Mouse (Mus musculus) limb, embryonic 11.5 days (tissue): Measurements from ENCODE around the gene Hus1. TPM values are rescaled to one million over a fixed set of nuclear protein-coding genes. Genes with fewer than 3 reads are reported as not detected.

ENCODE experiments used
- ATAC-seq: fragments of 200-750 bp; cut with Nextera tagmentation; 2 replicates; pipeline ENCODE4 v1.8.0; 2017; ENCODE audit warnings: low read depth; ENCODE audit not compliant: insufficient number of reproducible peaks, low FRiP score, low TSS enrichment
- DNase-seq: peaks from one replicate; pipeline ENCODE4 v3.0.0-alpha.2; 2015; ENCODE audit warnings: low spot score
- H3K27ac ChIP-seq: fragments of 300-500 bp; sonication (generic); replicated peaks from 2 replicates; pipeline ENCODE4 v1.5.1; 2014; ENCODE audit warnings: low read depth, mild to moderate bottlenecking, low read length
- H3K27me3 ChIP-seq: fragments of 300-500 bp; sonication (generic); 2 replicates; pipeline ENCODE4 v1.6.1; 2014; ENCODE audit warnings: mild to moderate bottlenecking, low read length, mixed read lengths; ENCODE audit not compliant: control insufficient read depth, insufficient read depth
- H3K36me3 ChIP-seq: fragments of 300-500 bp; sonication (generic); 2 replicates; pipeline ENCODE4 v1.6.1; 2014; ENCODE audit warnings: mild to moderate bottlenecking, low read length, moderate library complexity, mixed read lengths; ENCODE audit not compliant: control insufficient read depth, insufficient read depth
- H3K4me1 ChIP-seq: fragments of 300-500 bp; sonication (generic); 2 replicates; pipeline ENCODE4 v1.6.1; 2014; ENCODE audit warnings: low read length, mixed read lengths; ENCODE audit not compliant: control insufficient read depth, insufficient read depth
- H3K4me2 ChIP-seq: fragments of 300-500 bp; sonication (generic); 2 replicates; pipeline ENCODE4 v1.6.1; 2014; ENCODE audit warnings: low read depth, mild to moderate bottlenecking, moderate library complexity; ENCODE audit not compliant: severe bottlenecking
- H3K4me3 ChIP-seq: fragments of 300-500 bp; sonication (generic); 2 replicates; pipeline ENCODE4 v1.5.1; 2014; ENCODE audit warnings: low read depth, low read length
- H3K9ac ChIP-seq: fragments of 300-500 bp; sonication (generic); 2 replicates; pipeline ENCODE4 v1.6.1; 2014; ENCODE audit warnings: mild to moderate bottlenecking, low read length
- H3K9me3 ChIP-seq: fragments of 300-500 bp; sonication (generic); 2 replicates; pipeline ENCODE4 v1.6.1; 2016; ENCODE audit warnings: low read length; ENCODE audit not compliant: control insufficient read depth
- WGBS: fragments of 180-500 bp; shearing (Covaris S2); extraction: QIAGEN DNeasy Blood & Tissue Kit; methylation state at CpG from one replicate; pipeline ENCODE4 v1.1.7; 2014; 5-methylcytosine and 5-hydroxymethylcytosine counted together
- polyA plus RNA-seq: library from polyadenylated mRNA; unstranded; fragments of >200 nt; fragmentation: Nextera tagmentation; extraction: Ambion mirVana; gene quantifications from 2 replicates; pipeline ENCODE4 v1.2.1, GENCODE M21; 2014

Gene Hus1
- polyA plus RNA-seq, 1 experiment from 2014 or later, result 23.0 TPM

DNA sequence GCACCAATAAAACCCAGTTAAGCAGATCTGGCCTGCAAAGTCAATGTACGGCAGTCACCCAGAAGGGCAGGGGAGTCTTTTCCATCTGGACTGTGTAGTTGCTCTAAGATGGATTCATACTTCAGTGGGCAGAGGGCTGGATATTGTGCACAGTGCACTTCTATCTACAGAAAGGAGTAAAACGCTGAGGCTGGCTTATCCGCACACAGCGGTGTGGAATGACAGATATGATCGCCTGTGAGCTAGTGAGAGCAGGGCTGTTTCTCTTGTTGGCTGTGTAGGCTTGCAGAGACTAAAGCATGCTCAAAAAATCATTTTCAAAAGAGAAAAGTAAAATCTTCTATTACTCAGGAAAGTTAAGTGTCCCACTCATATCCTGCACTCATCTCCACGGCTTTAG lies 38.9 kb downstream of the Hus1 start:
- Histone ChIP-seq H3K4me1 (no peaks in the 10 kb centered on the region), H3K27me3 (no peaks in the 10 kb centered on the region), H3K9ac (no peak overlapping the region), H3K27ac (no peak overlapping the region), H3K36me3 (no peaks in the 10 kb centered on the region), H3K4me3 (no peak overlapping the region), H3K9me3 (no peaks in the 10 kb centered on the region), H3K4me2 (no peak overlapping the region)
- 92% methylated on average over 6 of the region's 6 CpGs for WGBS
- DNase-seq (no peak), ATAC-seq (no peak)

DNA sequence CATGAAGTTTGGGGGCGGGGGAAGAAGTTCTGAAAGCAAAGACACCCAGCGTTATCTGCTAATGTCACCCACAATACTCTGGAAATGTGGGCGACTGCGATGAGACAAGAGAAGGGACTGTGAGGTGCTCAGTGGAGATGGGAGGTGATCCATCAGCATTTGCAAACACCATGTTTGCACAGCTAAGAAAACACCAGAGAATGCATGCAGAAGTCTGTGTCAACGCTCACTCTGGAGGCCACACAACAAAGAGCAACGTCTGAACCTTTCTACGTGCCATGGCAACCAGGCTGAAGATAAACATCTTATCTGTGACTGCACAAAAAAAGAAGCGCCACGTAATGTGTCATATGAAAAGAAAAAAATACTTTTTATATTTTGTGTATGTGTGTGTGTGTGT lies 40.5 kb downstream of the Hus1 start:
- ATAC-seq, result no peak
- no peaks in the 10 kb centered on the region for H3K9me3 ChIP-seq
- DNase-seq, result no peak
- H3K4me3 ChIP-seq, result no peak overlapping the region
- H3K27me3 ChIP-seq, result no peaks in the 10 kb centered on the region
- H3K36me3 ChIP-seq, result no peaks in the 10 kb centered on the region
- H3K4me2 ChIP-seq, result no peak overlapping the region
- H3K27ac ChIP-seq, result no peak overlapping the region
- 81% methylated on average over 9 of the region's 9 CpGs for WGBS
- no peak overlapping the region for H3K9ac ChIP-seq
- no peaks in the 10 kb centered on the region for H3K4me1 ChIP-seq

DNA sequence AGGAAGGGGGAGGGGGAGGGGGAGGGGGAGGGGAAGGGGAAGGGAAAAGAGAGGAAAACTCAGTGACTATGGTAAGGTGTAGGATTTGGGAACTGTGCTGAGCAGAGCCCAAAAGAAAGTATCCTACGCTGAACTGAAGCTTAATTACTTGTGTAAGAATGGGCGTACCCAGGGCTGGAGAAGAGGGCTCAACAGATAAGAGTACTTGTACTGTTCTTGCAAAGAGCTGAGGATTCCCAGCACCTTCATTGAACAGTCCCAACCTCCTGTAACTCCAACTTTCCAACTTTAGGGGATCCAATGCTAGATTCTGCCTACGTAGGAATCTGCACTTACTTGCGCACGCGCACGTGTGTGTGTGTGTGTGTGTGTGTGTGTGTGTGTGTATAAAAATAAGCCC lies 42.9 kb downstream of the Hus1 start:
- ATAC-seq (no peak), DNase-seq (no peak)
- H3K9me3 ChIP-seq, result no peaks in the 10 kb centered on the region
- H3K4me2 ChIP-seq, result no peak overlapping the region
- no peaks in the 10 kb centered on the region for H3K27me3 ChIP-seq
- H3K36me3 ChIP-seq, result no peaks in the 10 kb centered on the region
- WGBS, result 91% methylated on average over 7 of the region's 7 CpGs
- no peak overlapping the region for H3K9ac ChIP-seq
- H3K4me3 ChIP-seq, result no peak overlapping the region
- H3K4me1 ChIP-seq, result no peaks in the 10 kb centered on the region
- H3K27ac ChIP-seq, result no peak overlapping the region

- DNase-seq (peak; percentile 33), ATAC-seq (peak; percentile 45; the same call in 1 of the 2 replicates)
- Histone ChIP-seq H3K4me2 (no peak overlapping the region), H3K4me1 (no peaks in the 10 kb centered on the region), H3K27me3 (no peaks in the 10 kb centered on the region), H3K9me3 (no peaks in the 10 kb centered on the region), H3K27ac (0 out of 2 replicates have a peak overlapping the region, but pooled peaks have one; percentile 45), H3K36me3 (no peaks in the 10 kb centered on the region), H3K9ac (no peak overlapping the region), H3K4me3 (no peak overlapping the region)
- 62% methylated on average over 10 of the region's 10 CpGs for WGBS
Measured at GRCm38 (mm10) chr11:8958572-8958971, 52.4 kb downstream of the Hus1 start.

- Histone ChIP-seq H3K9ac (no peak overlapping the region), H3K4me1 (no peaks in the 10 kb centered on the region), H3K4me3 (no peak overlapping the region), H3K9me3 (no peaks in the 10 kb centered on the region), H3K27me3 (no peaks in the 10 kb centered on the region), H3K27ac (peak overlapping the region; percentile 64; the same call in 1 of the 2 replicates), H3K36me3 (no peaks in the 10 kb centered on the region), H3K4me2 (no peak overlapping the region)
- 40% methylated on average over 4 of the region's 4 CpGs for WGBS
- DNase-seq, result no peak
- peak; percentile 50; the same call in 1 of the 2 replicates for ATAC-seq
Measured at GRCm38 (mm10) chr11:8958108-8958507, 52.9 kb downstream of the Hus1 start.

DNA sequence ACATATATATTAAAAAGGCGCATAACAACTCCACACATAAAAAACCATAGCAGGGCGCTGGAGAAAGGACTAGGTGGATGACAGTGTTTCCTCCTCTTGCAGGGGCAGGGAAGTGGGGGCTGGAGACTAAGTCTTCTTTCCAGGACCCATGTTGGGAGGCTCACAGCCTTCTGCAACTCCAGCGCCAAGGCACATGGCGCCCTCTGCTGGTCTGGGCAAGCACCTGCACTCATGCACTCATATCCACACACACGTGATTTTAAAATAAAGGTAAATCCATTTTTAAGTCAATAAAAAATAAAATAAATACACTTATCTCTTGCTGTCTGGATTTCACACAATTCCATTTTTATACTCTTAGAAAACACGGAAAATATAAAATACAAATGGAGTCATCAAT lies 54.0 kb downstream of the Hus1 start:
- Histone ChIP-seq H3K4me1 (no peaks in the 10 kb centered on the region), H3K4me3 (no peak overlapping the region), H3K9me3 (no peaks in the 10 kb centered on the region), H3K27ac (no peak overlapping the region), H3K4me2 (no peak overlapping the region), H3K36me3 (no peaks in the 10 kb centered on the region), H3K9ac (no peak overlapping the region), H3K27me3 (no peaks in the 10 kb centered on the region)
- 68% methylated on average over 6 of the region's 6 CpGs for WGBS
- DNase-seq, result peak; percentile 32
- ATAC-seq, result no peak

DNA sequence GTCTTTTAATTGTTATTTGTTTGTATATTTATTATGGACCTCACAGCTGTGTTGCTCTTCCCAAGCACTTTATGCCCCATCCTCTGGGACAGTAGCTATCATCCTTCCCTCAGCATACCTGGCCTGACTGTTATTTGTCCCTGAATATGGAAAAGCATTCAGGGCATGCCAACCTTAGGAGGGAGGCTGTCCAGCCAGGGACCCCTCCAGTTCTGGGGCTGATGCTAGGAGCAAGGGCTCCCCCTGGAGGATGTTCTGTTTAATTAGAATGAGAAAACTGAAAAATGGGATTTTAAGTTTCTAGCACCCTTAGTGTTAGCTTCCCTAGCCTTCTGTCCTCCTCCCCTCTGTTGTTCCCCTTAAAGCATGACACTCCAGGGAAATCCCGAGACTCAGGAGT lies 55.3 kb downstream of the Hus1 start:
- H3K4me3 ChIP-seq, result no peak overlapping the region
- H3K9ac ChIP-seq, result no peak overlapping the region
- no peaks in the 10 kb centered on the region for H3K36me3 ChIP-seq
- no peaks in the 10 kb centered on the region for H3K4me1 ChIP-seq
- ATAC-seq, result peak; percentile 69; the same call in 1 of the 2 replicates
- no peaks in the 10 kb centered on the region for H3K9me3 ChIP-seq
- WGBS, result 12% methylated on average over 1 of the region's 1 CpGs
- no peak overlapping the region for H3K27ac ChIP-seq
- H3K27me3 ChIP-seq, result no peaks in the 10 kb centered on the region
- peak; percentile 71 for DNase-seq
- H3K4me2 ChIP-seq, result no peak overlapping the region

DNA sequence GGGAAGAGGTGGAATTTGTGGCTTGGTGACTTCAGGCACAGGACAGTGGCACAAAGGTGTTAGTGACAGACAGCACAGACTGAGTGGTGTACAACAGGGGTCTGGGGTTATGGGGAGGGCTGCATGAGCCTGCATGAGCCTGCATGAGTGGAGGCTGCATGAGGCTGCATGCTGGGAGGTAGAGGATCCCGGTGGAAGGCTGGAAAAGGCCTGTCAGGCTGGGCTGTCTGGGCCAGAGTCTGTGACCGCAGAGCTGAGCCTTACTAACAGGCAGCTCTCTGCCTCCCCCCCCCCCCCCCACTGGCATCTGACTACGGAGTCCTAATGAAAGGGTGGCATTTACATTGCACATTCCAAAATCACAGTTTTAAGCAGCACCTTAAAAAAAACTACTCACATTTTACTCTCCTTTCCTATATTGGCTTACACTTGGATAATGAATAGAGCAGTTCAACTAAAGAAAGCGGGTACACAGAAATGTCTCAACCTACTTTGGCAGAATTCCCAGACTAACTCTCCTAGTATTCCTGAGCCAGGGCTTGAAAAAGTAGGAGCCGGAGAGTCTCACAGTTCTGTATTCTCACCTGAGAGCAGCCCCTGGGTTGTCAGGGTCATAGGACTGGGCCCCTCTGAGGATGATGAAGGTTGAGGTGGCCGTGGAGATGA lies 61.1 kb downstream of the Hus1 start:
- H3K27ac ChIP-seq, result no peak overlapping the region
- H3K27me3 ChIP-seq, result no peaks in the 10 kb centered on the region
- H3K9ac ChIP-seq, result no peak overlapping the region
- ATAC-seq, result peak; percentile 49
- WGBS, result 82% methylated on average over 6 of the region's 6 CpGs
- no peaks in the 10 kb centered on the region for H3K4me1 ChIP-seq
- H3K4me2 ChIP-seq, result no peak overlapping the region
- no peak overlapping the region for H3K4me3 ChIP-seq
- H3K9me3 ChIP-seq, result no peaks in the 10 kb centered on the region
- no peak for DNase-seq
- H3K36me3 ChIP-seq, result no peaks in the 10 kb centered on the region

DNA sequence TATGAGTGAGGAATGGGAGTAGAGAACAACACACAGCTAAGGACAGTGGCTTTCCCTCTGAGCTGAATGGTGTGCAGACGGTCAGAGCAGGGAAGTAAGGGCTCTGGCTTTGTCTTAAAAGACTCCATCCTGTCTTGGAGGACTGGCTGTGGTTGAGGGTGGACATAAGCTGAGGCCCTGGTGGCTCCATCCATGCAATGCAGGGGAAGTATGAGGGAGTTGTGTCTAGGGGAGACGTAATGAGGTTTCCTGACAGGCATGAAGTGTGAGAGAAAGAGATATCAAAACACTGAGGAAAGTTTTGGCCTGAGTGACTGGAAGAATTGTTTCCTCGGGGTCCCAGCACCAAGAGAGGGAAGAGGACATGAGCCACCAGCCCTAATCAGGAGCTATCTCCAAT lies 62.1 kb downstream of the Hus1 start:
- no peak overlapping the region for H3K4me2 ChIP-seq
- H3K9ac ChIP-seq, result no peak overlapping the region
- WGBS, result 73% methylated on average over 3 of the region's 3 CpGs
- H3K27ac ChIP-seq, result no peak overlapping the region
- no peak overlapping the region for H3K4me3 ChIP-seq
- DNase-seq, result no peak
- no peaks in the 10 kb centered on the region for H3K27me3 ChIP-seq
- ATAC-seq, result no peak
- H3K36me3 ChIP-seq, result no peaks in the 10 kb centered on the region
- no peaks in the 10 kb centered on the region for H3K4me1 ChIP-seq
- H3K9me3 ChIP-seq, result no peaks in the 10 kb centered on the region
